Mouse (Mus musculus): Measurements from ENCODE around the gene Phf3. TPM values are rescaled to one million over a fixed set of nuclear protein-coding genes. Genes with fewer than 3 reads are reported as not detected.
"Not testable (repeated sequence)": the region's sequence is repeated elsewhere in the genome, so short reads cannot be mapped to it uniquely, and the experiment has no call there.

Phf3 gene
- polyA plus RNA-seq, 1 experiment from 2014 or later = 27.7 TPM

GRCm38 (mm10) chr1:30883806-30884205 is 10.1 kb upstream of the Phf3 start:
- not testable (repeated sequence) for ATAC-seq (ENCODE audit: low read depth)

GRCm38 (mm10) chr1:30875746-30876145 is 2.0 kb upstream of the Phf3 start:
- ATAC-seq (ENCODE audit: low read depth) = no peak
- no peak overlapping the region for H3K4me2 ChIP-seq (ENCODE audit: low read depth, low read length)
- H3K27me3 ChIP-seq (ENCODE audit: control insufficient read depth, insufficient read depth, low read depth, low read length) = no peaks in the 10 kb centered on the region
- H3K4me3 ChIP-seq (ENCODE audit: low read length) = no peak overlapping the region
- no peaks in the 10 kb centered on the region for H3K36me3 ChIP-seq (ENCODE audit: control insufficient read depth, insufficient read depth, low read length)
- H3K27ac ChIP-seq (ENCODE audit: low read length) = no peak overlapping the region
- no peaks in the 10 kb centered on the region; the same call in 1 of the 2 replicates for H3K9me3 ChIP-seq (ENCODE audit: control insufficient read depth, low read length)
- peaks cover 8% of the 10 kb centered on the region; the same call in 1 of the 2 replicates for H3K4me1 ChIP-seq (replicated peaks; ENCODE audit: control insufficient read depth, insufficient read depth, low read length)
- no peak overlapping the region for H3K9ac ChIP-seq (ENCODE audit: low read length)

More at GRCm38 (mm10) chr1:30883806-30884205, 10.1 kb upstream of the Phf3 start:
- not testable (repeated sequence) for H3K27ac ChIP-seq (ENCODE audit: low read length); H3K4me1 ChIP-seq (replicated peaks; ENCODE audit: control insufficient read depth, insufficient read depth, low read length); H3K9ac ChIP-seq (ENCODE audit: low read length); H3K4me3 ChIP-seq (ENCODE audit: low read length); H3K4me2 ChIP-seq (ENCODE audit: low read depth, low read length); H3K27me3 ChIP-seq (ENCODE audit: control insufficient read depth, insufficient read depth, low read depth, low read length); H3K9me3 ChIP-seq (ENCODE audit: control insufficient read depth, low read length); H3K36me3 ChIP-seq (ENCODE audit: control insufficient read depth, insufficient read depth, low read length)
- 91% methylated on average over 1 of the region's 1 CpGs for WGBS

- Histone ChIP-seq H3K4me1 (replicated peaks; ENCODE audit: control insufficient read depth, insufficient read depth, low read length) (peaks cover 10% of the 10 kb centered on the region; the same call in 1 of the 2 replicates), H3K9ac (ENCODE audit: low read length) (peak overlapping the region; percentile 95), H3K4me3 (ENCODE audit: low read length) (peak overlapping the region; percentile 97), H3K9me3 (ENCODE audit: control insufficient read depth, low read length) (no peaks in the 10 kb centered on the region), H3K4me2 (ENCODE audit: low read depth, low read length) (peak overlapping the region; percentile 51), H3K27ac (ENCODE audit: low read length) (peak overlapping the region; percentile 97), H3K36me3 (ENCODE audit: control insufficient read depth, insufficient read depth, low read length) (no peaks in the 10 kb centered on the region), H3K27me3 (ENCODE audit: control insufficient read depth, insufficient read depth, low read depth, low read length) (no peaks in the 10 kb centered on the region)
- ATAC-seq (ENCODE audit: low read depth) = no peak
- WGBS = 30% methylated on average over 15 of the region's 15 CpGs
Observed at GRCm38 (mm10) chr1:30874261-30875131, 775 bp upstream of the Phf3 start.

- peak; percentile 75 for ATAC-seq (ENCODE audit: low read depth)
- H3K27ac ChIP-seq (ENCODE audit: low read length) = peak overlapping the region; percentile 97
- H3K9ac ChIP-seq (ENCODE audit: low read length) = peak overlapping the region; percentile 95
- peak overlapping the region; percentile 66 for H3K4me2 ChIP-seq (ENCODE audit: low read depth, low read length)
- peak overlapping the region; percentile 97 for H3K4me3 ChIP-seq (ENCODE audit: low read length)
- under 1% methylated on average over 29 of the region's 79 CpGs for WGBS
- no peaks in the 10 kb centered on the region for H3K27me3 ChIP-seq (ENCODE audit: control insufficient read depth, insufficient read depth, low read depth, low read length)
- peaks cover 10% of the 10 kb centered on the region; the same call in 1 of the 2 replicates for H3K4me1 ChIP-seq (replicated peaks; ENCODE audit: control insufficient read depth, insufficient read depth, low read length)
- no peaks in the 10 kb centered on the region for H3K9me3 ChIP-seq (ENCODE audit: control insufficient read depth, low read length)
- H3K36me3 ChIP-seq (ENCODE audit: control insufficient read depth, insufficient read depth, low read length) = no peaks in the 10 kb centered on the region
Observed at GRCm38 (mm10) chr1:30872836-30873540, 733 bp downstream of the Phf3 start.

GRCm38 (mm10) chr1:30867786-30868185 is 5.9 kb downstream of the Phf3 start:
- Histone ChIP-seq H3K27me3 (ENCODE audit: control insufficient read depth, insufficient read depth, low read depth, low read length) (no peaks in the 10 kb centered on the region), H3K9me3 (ENCODE audit: control insufficient read depth, low read length) (no peaks in the 10 kb centered on the region), H3K4me2 (ENCODE audit: low read depth, low read length) (no peak overlapping the region), H3K27ac (ENCODE audit: low read length) (no peak overlapping the region), H3K36me3 (ENCODE audit: control insufficient read depth, insufficient read depth, low read length) (no peaks in the 10 kb centered on the region), H3K4me3 (ENCODE audit: low read length) (no peak overlapping the region), H3K9ac (ENCODE audit: low read length) (no peak overlapping the region), H3K4me1 (replicated peaks; ENCODE audit: control insufficient read depth, insufficient read depth, low read length) (peaks cover 10% of the 10 kb centered on the region; the same call in 1 of the 2 replicates)
- ATAC-seq (ENCODE audit: low read depth) = no peak
- WGBS = 55% methylated on average over 4 of the region's 4 CpGs

- no peak for ATAC-seq (ENCODE audit: low read depth)
- no peaks in the 10 kb centered on the region for H3K27me3 ChIP-seq (ENCODE audit: control insufficient read depth, insufficient read depth, low read depth, low read length)
- H3K36me3 ChIP-seq (ENCODE audit: control insufficient read depth, insufficient read depth, low read length) = 0 out of 2 replicates have a peak, but pooled peaks cover 3% of the 10 kb centered on the region
- no peaks in the 10 kb centered on the region for H3K9me3 ChIP-seq (ENCODE audit: control insufficient read depth, low read length)
- H3K4me1 ChIP-seq (replicated peaks; ENCODE audit: control insufficient read depth, insufficient read depth, low read length) = no peaks in the 10 kb centered on the region
- WGBS = 84% methylated on average over 3 of the region's 3 CpGs
- H3K27ac ChIP-seq (ENCODE audit: low read length) = no peak overlapping the region
- H3K9ac ChIP-seq (ENCODE audit: low read length) = no peak overlapping the region
- H3K4me2 ChIP-seq (ENCODE audit: low read depth, low read length) = no peak overlapping the region
- H3K4me3 ChIP-seq (ENCODE audit: low read length) = no peak overlapping the region
Observed at GRCm38 (mm10) chr1:30852518-30852917, 21.2 kb downstream of the Phf3 start.

GRCm38 (mm10) chr1:30851920-30852319 is 21.8 kb downstream of the Phf3 start:
- 0 out of 2 replicates have a peak, but pooled peaks cover 3% of the 10 kb centered on the region for H3K36me3 ChIP-seq (ENCODE audit: control insufficient read depth, insufficient read depth, low read length)
- H3K9me3 ChIP-seq (ENCODE audit: control insufficient read depth, low read length) = no peaks in the 10 kb centered on the region
- H3K4me1 ChIP-seq (replicated peaks; ENCODE audit: control insufficient read depth, insufficient read depth, low read length) = no peaks in the 10 kb centered on the region
- no peaks in the 10 kb centered on the region for H3K27me3 ChIP-seq (ENCODE audit: control insufficient read depth, insufficient read depth, low read depth, low read length)
- no peak overlapping the region for H3K9ac ChIP-seq (ENCODE audit: low read length)
- H3K4me3 ChIP-seq (ENCODE audit: low read length) = no peak overlapping the region
- H3K4me2 ChIP-seq (ENCODE audit: low read depth, low read length) = no peak overlapping the region
- H3K27ac ChIP-seq (ENCODE audit: low read length) = no peak overlapping the region
- WGBS = 84% methylated on average over 3 of the region's 3 CpGs
- no peak for ATAC-seq (ENCODE audit: low read depth)

GRCm38 (mm10) chr1:30850906-30851305 is 22.8 kb downstream of the Phf3 start:
- 72% methylated on average over 2 of the region's 2 CpGs for WGBS
- no peak overlapping the region for H3K27ac ChIP-seq (ENCODE audit: low read length)
- no peak overlapping the region for H3K9ac ChIP-seq (ENCODE audit: low read length)
- no peak overlapping the region for H3K4me2 ChIP-seq (ENCODE audit: low read depth, low read length)
- H3K4me3 ChIP-seq (ENCODE audit: low read length) = no peak overlapping the region
- H3K4me1 ChIP-seq (replicated peaks; ENCODE audit: control insufficient read depth, insufficient read depth, low read length) = no peaks in the 10 kb centered on the region
- no peaks in the 10 kb centered on the region for H3K9me3 ChIP-seq (ENCODE audit: control insufficient read depth, low read length)
- H3K27me3 ChIP-seq (ENCODE audit: control insufficient read depth, insufficient read depth, low read depth, low read length) = no peaks in the 10 kb centered on the region
- no peak for ATAC-seq (ENCODE audit: low read depth)
- 0 out of 2 replicates have a peak, but pooled peaks cover 3% of the 10 kb centered on the region for H3K36me3 ChIP-seq (ENCODE audit: control insufficient read depth, insufficient read depth, low read length)

GRCm38 (mm10) chr1:30849955-30850354 is 23.8 kb downstream of the Phf3 start:
- WGBS = 34% methylated on average over 3 of the region's 3 CpGs
- H3K36me3 ChIP-seq (ENCODE audit: control insufficient read depth, insufficient read depth, low read length) = 0 out of 2 replicates have a peak, but pooled peaks cover 3% of the 10 kb centered on the region

More at GRCm38 (mm10) chr1:30849955-30850354, 23.8 kb downstream of the Phf3 start:
- H3K4me2 ChIP-seq (ENCODE audit: low read depth, low read length) = no peak overlapping the region
- no peak overlapping the region for H3K9ac ChIP-seq (ENCODE audit: low read length)
- H3K4me3 ChIP-seq (ENCODE audit: low read length) = no peak overlapping the region
- no peaks in the 10 kb centered on the region for H3K9me3 ChIP-seq (ENCODE audit: control insufficient read depth, low read length)
- no peak overlapping the region for H3K27ac ChIP-seq (ENCODE audit: low read length)
- no peak for ATAC-seq (ENCODE audit: low read depth)
- H3K4me1 ChIP-seq (replicated peaks; ENCODE audit: control insufficient read depth, insufficient read depth, low read length) = no peaks in the 10 kb centered on the region
- H3K27me3 ChIP-seq (ENCODE audit: control insufficient read depth, insufficient read depth, low read depth, low read length) = no peaks in the 10 kb centered on the region
